Mouse (Mus musculus) myocyte (in vitro differentiated cells): Measurements from ENCODE around the gene Nt5c3b. TPM values are rescaled to one million over a fixed set of nuclear protein-coding genes. Genes with fewer than 3 reads are reported as not detected.

Experiments
- H3K27me3 ChIP-seq: one replicate; pipeline ENCODE4 v1.6.1; 2011; ENCODE audit not compliant: control insufficient read depth, insufficient read depth, insufficient read length
- H3K36me3 ChIP-seq: one replicate; pipeline ENCODE4 v1.6.1; 2011; ENCODE audit not compliant: control insufficient read depth, insufficient read depth
- H3K4me2 ChIP-seq: one replicate; pipeline ENCODE4 v1.6.1; 2011; ENCODE audit warnings: low read depth, control low read depth
- H3K4me3 ChIP-seq: one replicate; pipeline ENCODE4 v1.5.1; 2011; ENCODE audit warnings: mild to moderate bottlenecking, control low read depth, moderate library complexity
- H3K79me2 ChIP-seq: one replicate; pipeline ENCODE4 v1.6.1; 2011; ENCODE audit not compliant: control insufficient read depth, insufficient read depth
- H3ac ChIP-seq: one replicate; pipeline ENCODE4 v1.6.1; 2011; ENCODE audit not compliant: control insufficient read depth, insufficient read length
- CEBPB ChIP-seq: IDR thresholded peaks from 2 replicates; pipeline ENCODE4 v1.6.1; 2011; ENCODE audit warnings: mild to moderate bottlenecking, moderate library complexity; ENCODE audit not compliant: poor library complexity, insufficient read depth, severe bottlenecking
- E2F4 ChIP-seq: IDR thresholded peaks from one replicate; pipeline ENCODE4 v1.6.1; 2011; ENCODE audit warnings: mild to moderate bottlenecking, control low read depth, moderate library complexity; ENCODE audit not compliant: insufficient read depth
- MAX ChIP-seq: IDR thresholded peaks from one replicate; pipeline ENCODE4 v1.6.1; 2011; ENCODE audit warnings: low read depth, mild to moderate bottlenecking, control low read depth
- MYOD1 ChIP-seq, 3 experiments: IDR thresholded peaks; one replicate each; pipeline ENCODE4 v1.6.1; 2011; ENCODE audit warnings: control low read depth in 2 of 3, low read depth in 2 of 3, mild to moderate bottlenecking in 2 of 3, moderate library complexity in 1 of 3; ENCODE audit not compliant: insufficient read length in 2 of 3, control insufficient read depth in 1 of 3
- MYOG ChIP-seq, 3 experiments: IDR thresholded peaks; one replicate each; pipeline ENCODE4 v1.6.1; 2011; ENCODE audit warnings: control low read depth in 2 of 3, low read depth in 2 of 3, mild to moderate bottlenecking in 2 of 3; ENCODE audit not compliant: insufficient read length in 2 of 3, control insufficient read depth in 1 of 3, insufficient read depth in 1 of 3
- POLR2A ChIP-seq: IDR thresholded peaks from one replicate; pipeline ENCODE4 v1.6.1; 2011; ENCODE audit warnings: low read depth, mild to moderate bottlenecking, control low read depth, moderate library complexity; ENCODE audit not compliant: insufficient read length
- POLR2AphosphoS2 ChIP-seq: IDR thresholded peaks from one replicate; pipeline ENCODE4 v1.6.1; 2011; ENCODE audit warnings: low read depth, control low read depth; ENCODE audit not compliant: insufficient read length
- REST ChIP-seq: IDR thresholded peaks from one replicate; pipeline ENCODE4 v1.6.1; 2011; ENCODE audit warnings: mild to moderate bottlenecking, control low read depth, moderate library complexity; ENCODE audit not compliant: insufficient read depth, insufficient read length
- SRF ChIP-seq: IDR thresholded peaks from one replicate; pipeline ENCODE4 v1.6.1; 2011; ENCODE audit warnings: low read depth; ENCODE audit not compliant: control insufficient read depth, insufficient read length
- TCF12 ChIP-seq: IDR thresholded peaks from one replicate; pipeline ENCODE4 v1.6.1; 2011; ENCODE audit warnings: mild to moderate bottlenecking, control low read depth; ENCODE audit not compliant: poor library complexity, insufficient read depth, severe bottlenecking
- TCF3 ChIP-seq: IDR thresholded peaks from one replicate; pipeline ENCODE4 v1.6.1; 2011; ENCODE audit warnings: low read depth, control low read depth; ENCODE audit not compliant: insufficient read length
- USF1 ChIP-seq: IDR thresholded peaks from one replicate; pipeline ENCODE4 v1.6.1; 2011; ENCODE audit warnings: low read depth, mild to moderate bottlenecking, control low read depth, moderate library complexity
- polyA plus RNA-seq: library from polyadenylated mRNA; unstranded; fragments of >200 nt; fragmentation: generic; extraction: Trizol; gene quantifications from one replicate; pipeline ENCODE4 v1.2.1, GENCODE M21; 2012; ENCODE audit warnings: missing spikeins

Nt5c3b gene
- polyA plus RNA-seq, 1 experiment: 47.6 TPM

GRCm38 (mm10) chr11:100457247-100457646, 15.6 kb upstream of the Nt5c3b start:
- Histone ChIP-seq H3K4me2 (no peak overlapping the region), H3ac (no peak overlapping the region), H3K79me2 (peaks cover 35% of the 10 kb centered on the region), H3K36me3 (peaks cover 12% of the 10 kb centered on the region), H3K27me3 (no peaks in the 10 kb centered on the region), H3K4me3 (no peak overlapping the region)
- TF ChIP-seq TCF3 (no peak), POLR2A (no peak), E2F4 (no peak), SRF (no peak), MYOG (IDR thresholded peaks at IDR 0.05; ENCODE audit: control insufficient read depth in 1 of 3, insufficient read depth in 1 of 3, insufficient read length in 2 of 3, low read depth in 2 of 3) (no peak), USF1 (no peak), REST (no peak), CEBPB (no peak), TCF12 (no peak)

DNA sequence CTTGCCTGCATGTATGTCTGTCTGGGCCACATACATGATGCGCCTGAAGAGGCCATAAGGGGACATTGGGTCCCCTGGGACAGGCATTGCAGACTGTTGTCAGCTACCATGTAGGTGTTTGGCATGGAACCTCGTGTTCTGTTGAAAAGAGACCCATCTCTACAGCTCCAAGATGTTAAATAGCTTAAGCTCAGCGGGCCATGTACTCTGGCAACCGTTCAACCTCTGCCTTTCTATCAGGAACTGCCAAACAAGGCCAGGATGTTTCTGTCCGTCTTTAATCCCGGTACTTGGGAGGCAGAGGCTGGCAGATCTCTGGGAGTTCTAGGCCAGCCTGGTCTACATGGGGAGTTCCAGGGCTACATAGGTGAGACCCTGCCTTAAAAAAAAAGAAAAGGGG, 1.0 kb upstream of the Nt5c3b start:
- TF ChIP-seq TCF12 (no peak), MYOD1 (IDR thresholded peaks at IDR 0.05; ENCODE audit: control insufficient read depth in 1 of 3, insufficient read length in 2 of 3, low read depth in 2 of 3) (no peak), POLR2A (no peak), CEBPB (no peak), REST (no peak), MYOG (IDR thresholded peaks at IDR 0.05; ENCODE audit: control insufficient read depth in 1 of 3, insufficient read depth in 1 of 3, insufficient read length in 2 of 3, low read depth in 2 of 3) (no peak), POLR2AphosphoS2 (no peak), MAX (no peak), SRF (no peak), USF1 (no peak), E2F4 (no peak)
- Histone ChIP-seq H3K79me2 (no peaks in the 10 kb centered on the region), H3K27me3 (no peaks in the 10 kb centered on the region), H3K36me3 (no peaks in the 10 kb centered on the region), H3K4me3 (no peak overlapping the region), H3K4me2 (no peak overlapping the region), H3ac (no peak overlapping the region)

DNA sequence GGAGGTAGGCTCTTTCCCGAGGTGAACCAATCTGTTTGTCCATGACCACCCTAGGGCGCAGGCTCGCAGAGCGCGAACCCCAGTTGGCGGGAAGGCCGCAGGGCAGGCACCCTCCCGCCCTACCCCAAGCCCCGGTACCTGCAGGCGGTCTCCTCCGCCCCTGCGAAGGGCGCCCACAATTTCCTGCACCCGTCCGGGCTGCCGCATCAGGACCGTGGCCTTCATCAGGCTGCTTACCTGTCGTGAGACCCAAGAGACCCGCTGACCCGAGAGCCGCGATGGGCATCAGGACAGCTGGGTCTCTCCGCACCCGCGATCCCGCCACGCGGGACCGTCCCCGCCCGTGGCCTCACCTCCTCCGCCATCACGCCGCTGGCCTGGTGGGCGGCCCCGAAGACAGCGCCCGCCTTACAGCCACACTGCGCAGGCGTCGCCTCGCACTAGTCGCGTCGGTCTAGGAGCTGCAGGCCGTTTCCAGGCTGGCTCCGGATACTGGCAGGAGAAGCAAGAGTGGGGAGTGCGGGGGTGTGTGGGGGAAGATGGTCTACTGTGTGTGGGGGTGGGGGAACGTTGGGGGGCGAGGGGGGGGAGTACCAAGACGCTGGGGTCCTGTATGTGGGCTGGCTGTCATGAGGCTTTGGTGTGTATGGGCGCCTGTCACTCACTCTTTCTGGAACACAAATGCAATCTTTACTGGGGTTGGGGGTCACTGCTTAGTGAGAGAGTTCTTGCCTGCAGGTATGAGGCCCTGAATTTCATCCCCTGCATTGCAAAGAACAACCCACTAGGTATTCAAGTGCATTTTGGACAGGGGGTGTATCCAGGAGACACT, 701 bp downstream of the Nt5c3b start:
- H3ac ChIP-seq: peak overlapping the region; percentile 60
- TF ChIP-seq USF1 (no peak), MAX (no peak), MYOD1 (IDR thresholded peaks at IDR 0.05; ENCODE audit: control insufficient read depth in 1 of 3, insufficient read length in 2 of 3, low read depth in 2 of 3) (peak in 1 of 3 experiments; percentile 54), MYOG (IDR thresholded peaks at IDR 0.05; ENCODE audit: control insufficient read depth in 1 of 3, insufficient read depth in 1 of 3, insufficient read length in 2 of 3, low read depth in 2 of 3) (peak in 1 of 3 experiments; percentile 40), POLR2AphosphoS2 (peak; percentile 95), POLR2A (peak; percentile 98)
- peak overlapping the region; percentile 82 for H3K4me2 ChIP-seq
- H3K27me3 ChIP-seq: no peaks in the 10 kb centered on the region
- H3K4me3 ChIP-seq: peak overlapping the region; percentile 50
- H3K36me3 ChIP-seq: no peaks in the 10 kb centered on the region
- no peaks in the 10 kb centered on the region for H3K79me2 ChIP-seq

- Histone ChIP-seq H3K4me3 (no peak overlapping the region), H3K27me3 (no peaks in the 10 kb centered on the region), H3ac (no peak overlapping the region), H3K36me3 (peaks cover 1% of the 10 kb centered on the region), H3K4me2 (no peak overlapping the region), H3K79me2 (no peaks in the 10 kb centered on the region)
- TF ChIP-seq USF1: no peak
- no peak for TF ChIP-seq CEBPB
- TF ChIP-seq POLR2A: no peak
- no peak for TF ChIP-seq MYOG (IDR thresholded peaks at IDR 0.05; ENCODE audit: control insufficient read depth in 1 of 3, insufficient read depth in 1 of 3, insufficient read length in 2 of 3, low read depth in 2 of 3)
- no peak for TF ChIP-seq TCF12
- TF ChIP-seq MAX: no peak
- TF ChIP-seq MYOD1 (IDR thresholded peaks at IDR 0.05; ENCODE audit: control insufficient read depth in 1 of 3, insufficient read length in 2 of 3, low read depth in 2 of 3): no peak
- TF ChIP-seq SRF: no peak
- no peak for TF ChIP-seq TCF3
- TF ChIP-seq E2F4: no peak
- no peak for TF ChIP-seq POLR2AphosphoS2
- no peak for TF ChIP-seq REST
Measured at GRCm38 (mm10) chr11:100437901-100438300, 3.7 kb downstream of the Nt5c3b start.
